Mouse (Mus musculus) heart, embryonic 10.5 days (tissue): ENCODE measurements at regions not wholly inside any gene's neighbourhood (a gene's known extent, or its start where the extent isn't known, plus 50 kb on each side); places are given as distances from the start of the nearest gene placed in this dataset.
"Not testable (repeated sequence)": the region's sequence is repeated elsewhere in the genome, so short reads cannot be mapped to it uniquely, and the experiment has no call there.

ENCODE experiments used
- DNase-seq: peaks from one replicate; pipeline ENCODE4 v3.0.0-alpha.2; 2017; ENCODE audit warnings: low spot score
- H3K27ac ChIP-seq: fragments of 300-500 bp; sonication (generic); 2 replicates; pipeline ENCODE4 v1.5.1; 2016; ENCODE audit warnings: mild to moderate bottlenecking
- H3K27me3 ChIP-seq: fragments of 300-500 bp; sonication (generic); 2 replicates; pipeline ENCODE4 v1.6.1; 2016; ENCODE audit warnings: mild to moderate bottlenecking; ENCODE audit not compliant: poor library complexity, insufficient read depth, severe bottlenecking
- H3K36me3 ChIP-seq: fragments of 300-500 bp; sonication (generic); 2 replicates; pipeline ENCODE4 v1.6.1; 2016; ENCODE audit warnings: mild to moderate bottlenecking, moderate library complexity
- H3K4me1 ChIP-seq: fragments of 300-500 bp; sonication (generic); 2 replicates; pipeline ENCODE4 v1.6.1; 2016; ENCODE audit warnings: mild to moderate bottlenecking
- H3K4me3 ChIP-seq: fragments of 300-500 bp; sonication (generic); 2 replicates; pipeline ENCODE4 v1.5.1; 2016; ENCODE audit warnings: mild to moderate bottlenecking, moderate library complexity
- H3K9me3 ChIP-seq: fragments of 300-500 bp; sonication (generic); 2 replicates; pipeline ENCODE4 v1.6.1; 2016; ENCODE audit warnings: mild to moderate bottlenecking, moderate library complexity
- WGBS: fragments of 180-500 bp; shearing (Covaris S2); methylation state at CpG from one replicate; pipeline ENCODE4 v1.1.7; 2016; 5-methylcytosine and 5-hydroxymethylcytosine counted together

GRCm38 (mm10) chr8:35136643-35137042 lies 628.9 kb upstream of the Gm19410 start:
- no peak overlapping the region for H3K27ac ChIP-seq
- no peaks in the 10 kb centered on the region for H3K9me3 ChIP-seq
- no peaks in the 10 kb centered on the region; the same call in 1 of the 2 replicates for H3K36me3 ChIP-seq
- H3K27me3 ChIP-seq, result no peaks in the 10 kb centered on the region
- no peak for DNase-seq
- 79% methylated on average over 3 of the region's 3 CpGs for WGBS
- H3K4me3 ChIP-seq, result no peak overlapping the region
- no peaks in the 10 kb centered on the region for H3K4me1 ChIP-seq

- Histone ChIP-seq H3K36me3 (no peaks in the 10 kb centered on the region; the same call in 1 of the 2 replicates), H3K9me3 (no peaks in the 10 kb centered on the region), H3K4me3 (no peak overlapping the region), H3K4me1 (peaks cover 26% of the 10 kb centered on the region), H3K27ac (no peak overlapping the region), H3K27me3 (no peaks in the 10 kb centered on the region)
- WGBS, result 81% methylated on average over 1 of the region's 1 CpGs
- DNase-seq, result no peak
Measured at GRCm38 (mm10) chr8:35140775-35141174, 624.8 kb upstream of the Gm19410 start.

GRCm38 (mm10) chr8:35143018-35143656 lies 622.5 kb upstream of the Gm19410 start:
- peak overlapping the region; percentile 83 for H3K27ac ChIP-seq

GRCm38 (mm10) chr8:35143684-35144083 lies 621.9 kb upstream of the Gm19410 start:
- peak overlapping the region; percentile 83 for H3K27ac ChIP-seq
- peak overlapping the region; percentile 9; the same call in 1 of the 2 replicates for H3K4me3 ChIP-seq
- DNase-seq, result no peak
- H3K9me3 ChIP-seq, result no peaks in the 10 kb centered on the region
- H3K27me3 ChIP-seq, result no peaks in the 10 kb centered on the region
- 27% methylated on average over 7 of the region's 7 CpGs for WGBS
- H3K36me3 ChIP-seq, result no peaks in the 10 kb centered on the region; the same call in 1 of the 2 replicates
- H3K4me1 ChIP-seq, result peaks cover 26% of the 10 kb centered on the region

More at GRCm38 (mm10) chr8:35143018-35143656, 622.5 kb upstream of the Gm19410 start:
- Histone ChIP-seq H3K4me1 (peaks cover 26% of the 10 kb centered on the region), H3K4me3 (peak overlapping the region; percentile 9; the same call in 1 of the 2 replicates), H3K36me3 (no peaks in the 10 kb centered on the region; the same call in 1 of the 2 replicates), H3K9me3 (no peaks in the 10 kb centered on the region), H3K27me3 (no peaks in the 10 kb centered on the region)
- no peak for DNase-seq
- WGBS, result 9% methylated on average over 8 of the region's 8 CpGs

- peak overlapping the region; percentile 83; the same call in 1 of the 2 replicates for H3K27ac ChIP-seq
- WGBS, result 49% methylated on average over 4 of the region's 4 CpGs
- H3K9me3 ChIP-seq, result no peaks in the 10 kb centered on the region
- no peak overlapping the region for H3K4me3 ChIP-seq
- H3K36me3 ChIP-seq, result no peaks in the 10 kb centered on the region; the same call in 1 of the 2 replicates
- DNase-seq, result no peak
- no peaks in the 10 kb centered on the region for H3K27me3 ChIP-seq
- H3K4me1 ChIP-seq, result peaks cover 26% of the 10 kb centered on the region
Measured at GRCm38 (mm10) chr8:35144401-35144800, 621.2 kb upstream of the Gm19410 start.

- DNase-seq, result no peak
- H3K36me3 ChIP-seq, result no peaks in the 10 kb centered on the region
- H3K4me1 ChIP-seq, result peaks cover 21% of the 10 kb centered on the region
- no peak overlapping the region for H3K4me3 ChIP-seq
- H3K9me3 ChIP-seq, result no peaks in the 10 kb centered on the region
- 85% methylated on average over 8 of the region's 8 CpGs for WGBS
- no peaks in the 10 kb centered on the region for H3K27me3 ChIP-seq
- H3K27ac ChIP-seq, result no peak overlapping the region
Measured at GRCm38 (mm10) chr8:35147481-35147880, 618.1 kb upstream of the Gm19410 start.

GRCm38 (mm10) chr8:35147967-35148366 lies 617.6 kb upstream of the Gm19410 start:
- peaks cover 16% of the 10 kb centered on the region for H3K4me1 ChIP-seq
- no peaks in the 10 kb centered on the region for H3K36me3 ChIP-seq
- no peaks in the 10 kb centered on the region for H3K27me3 ChIP-seq
- DNase-seq, result no peak
- WGBS, result 88% methylated on average over 8 of the region's 8 CpGs
- H3K4me3 ChIP-seq, result no peak overlapping the region
- H3K27ac ChIP-seq, result no peak overlapping the region
- no peaks in the 10 kb centered on the region for H3K9me3 ChIP-seq

- H3K9me3 ChIP-seq, result no peaks in the 10 kb centered on the region
- 51% methylated on average over 8 of the region's 8 CpGs for WGBS
- 0 out of 2 replicates have a peak, but pooled peaks cover 4% of the 10 kb centered on the region for H3K4me1 ChIP-seq
- H3K4me3 ChIP-seq, result no peak overlapping the region
- no peaks in the 10 kb centered on the region for H3K36me3 ChIP-seq
- no peaks in the 10 kb centered on the region for H3K27me3 ChIP-seq
- H3K27ac ChIP-seq, result no peak overlapping the region
- no peak for DNase-seq
Measured at GRCm38 (mm10) chr8:35152585-35152984, 613.0 kb upstream of the Gm19410 start.

- Histone ChIP-seq H3K4me3 (no peak overlapping the region), H3K4me1 (0 out of 2 replicates have a peak, but pooled peaks cover 13% of the 10 kb centered on the region), H3K9me3 (no peaks in the 10 kb centered on the region), H3K27ac (no peak overlapping the region), H3K27me3 (no peaks in the 10 kb centered on the region), H3K36me3 (no peaks in the 10 kb centered on the region)
- DNase-seq, result no peak
- WGBS, result 35% methylated on average over 5 of the region's 5 CpGs
Measured at GRCm38 (mm10) chr8:35156272-35156671, 609.3 kb upstream of the Gm19410 start.

GRCm38 (mm10) chr8:35157711-35158110 lies 607.9 kb upstream of the Gm19410 start:
- H3K36me3 ChIP-seq, result no peaks in the 10 kb centered on the region
- H3K4me3 ChIP-seq, result no peak overlapping the region
- 0 out of 2 replicates have a peak, but pooled peaks cover 13% of the 10 kb centered on the region for H3K4me1 ChIP-seq
- no peaks in the 10 kb centered on the region for H3K9me3 ChIP-seq
- no peak for DNase-seq
- 81% methylated on average over 6 of the region's 6 CpGs for WGBS
- H3K27me3 ChIP-seq, result no peaks in the 10 kb centered on the region
- no peak overlapping the region for H3K27ac ChIP-seq

GRCm38 (mm10) chr8:35159329-35159728 lies 606.3 kb upstream of the Gm19410 start:
- H3K9me3 ChIP-seq, result no peaks in the 10 kb centered on the region
- 23% methylated on average over 12 of the region's 12 CpGs for WGBS
- no peaks in the 10 kb centered on the region for H3K27me3 ChIP-seq
- H3K4me1 ChIP-seq, result 0 out of 2 replicates have a peak, but pooled peaks cover 9% of the 10 kb centered on the region
- H3K27ac ChIP-seq, result peak overlapping the region; percentile 47; the same call in 1 of the 2 replicates
- no peaks in the 10 kb centered on the region for H3K36me3 ChIP-seq
- H3K4me3 ChIP-seq, result peak overlapping the region; percentile 18; the same call in 1 of the 2 replicates
- DNase-seq, result peak; percentile 81

GRCm38 (mm10) chr8:35160230-35160629 lies 605.4 kb upstream of the Gm19410 start:
- Histone ChIP-seq H3K4me3 (no peak overlapping the region), H3K27ac (no peak overlapping the region)
- WGBS, result 81% methylated on average over 12 of the region's 12 CpGs

GRCm38 (mm10) chr8:35162166-35162565 lies 603.4 kb upstream of the Gm19410 start:
- not testable (repeated sequence) for DNase-seq, H3K4me1 ChIP-seq, H3K36me3 ChIP-seq, H3K4me3 ChIP-seq, H3K27me3 ChIP-seq, H3K27ac ChIP-seq, H3K9me3 ChIP-seq
- WGBS, result 73% methylated on average over 4 of the region's 4 CpGs

More at GRCm38 (mm10) chr8:35160230-35160629, 605.4 kb upstream of the Gm19410 start:
- no peaks in the 10 kb centered on the region for H3K9me3 ChIP-seq
- H3K4me1 ChIP-seq, result 0 out of 2 replicates have a peak, but pooled peaks cover 9% of the 10 kb centered on the region
- H3K27me3 ChIP-seq, result no peaks in the 10 kb centered on the region
- no peak for DNase-seq
- no peaks in the 10 kb centered on the region for H3K36me3 ChIP-seq
